Mouse (Mus musculus): ENCODE data around the gene Phf10. TPM values are rescaled to one million over a fixed set of nuclear protein-coding genes. Genes with fewer than 3 reads are reported as not detected.
"Not testable (repeated sequence)": the region's sequence is repeated elsewhere in the genome, so short reads cannot be mapped to it uniquely, and the experiment has no call there.

Phf10 gene
- polyA plus RNA-seq, 1 experiment from 2014 or later = 45.3 TPM

DNA sequence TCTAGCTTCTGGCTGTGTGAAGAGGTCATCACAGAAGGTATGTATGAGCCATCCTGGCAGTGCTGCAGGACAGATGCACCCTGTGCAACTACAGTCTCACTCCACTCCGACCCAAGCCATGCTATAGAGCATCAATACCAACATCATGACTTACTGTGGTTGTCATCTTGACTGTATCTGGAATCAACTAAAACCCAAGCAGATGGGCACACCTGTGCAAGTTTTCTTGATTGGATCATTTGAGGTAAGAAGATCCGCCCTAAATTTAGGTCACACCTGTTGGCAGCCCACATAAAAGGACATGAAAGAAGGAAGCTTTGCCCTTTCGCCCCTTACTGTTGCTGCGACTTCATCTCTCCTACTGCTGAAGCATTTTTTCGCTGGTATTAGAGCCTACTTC is 51.7 kb downstream of the Phf10 start:
- no peak overlapping the region for H3K9ac ChIP-seq
- H3K4me2 ChIP-seq (replicated peaks) = no peak overlapping the region
- no peaks in the 10 kb centered on the region for H3K4me1 ChIP-seq
- WGBS = 77% methylated on average over 5 of the region's 5 CpGs
- no peak overlapping the region for H3K4me3 ChIP-seq (replicated peaks)
- no peak for ATAC-seq (ENCODE audit: insufficient number of reproducible peaks, low FRiP score, low TSS enrichment, low read depth)
- no peaks in the 10 kb centered on the region for H3K9me3 ChIP-seq (replicated peaks)
- no peak overlapping the region for H3K27ac ChIP-seq (replicated peaks)
- no peaks in the 10 kb centered on the region for H3K27me3 ChIP-seq
- H3K36me3 ChIP-seq = no peaks in the 10 kb centered on the region

DNA sequence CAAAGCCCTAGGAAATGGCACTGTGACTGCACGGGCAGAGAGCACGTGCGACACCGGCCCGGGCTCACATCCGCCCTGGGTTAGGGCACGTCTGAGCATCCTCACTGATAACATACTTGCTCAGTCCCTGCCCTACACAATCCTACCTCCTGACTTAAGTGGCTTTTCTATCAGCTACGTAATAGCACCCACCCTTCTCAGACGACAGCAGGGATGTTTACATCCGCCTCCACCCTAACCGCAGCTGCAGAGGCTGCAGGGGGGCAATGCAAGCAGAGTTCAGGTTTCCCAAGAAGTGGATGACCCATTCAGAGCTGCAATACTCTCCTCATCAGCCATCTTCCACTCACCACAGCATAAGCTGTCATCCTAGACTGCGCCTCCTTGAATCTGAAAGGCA is 53.9 kb downstream of the Phf10 start:
- Histone ChIP-seq H3K4me3 (replicated peaks) (no peak overlapping the region), H3K9ac (no peak overlapping the region), H3K4me2 (replicated peaks) (no peak overlapping the region), H3K36me3 (no peaks in the 10 kb centered on the region), H3K9me3 (replicated peaks) (no peaks in the 10 kb centered on the region), H3K27ac (replicated peaks) (no peak overlapping the region), H3K4me1 (no peaks in the 10 kb centered on the region), H3K27me3 (no peaks in the 10 kb centered on the region)
- 70% methylated on average over 12 of the region's 12 CpGs for WGBS
- no peak for ATAC-seq (ENCODE audit: insufficient number of reproducible peaks, low FRiP score, low TSS enrichment, low read depth)

DNA sequence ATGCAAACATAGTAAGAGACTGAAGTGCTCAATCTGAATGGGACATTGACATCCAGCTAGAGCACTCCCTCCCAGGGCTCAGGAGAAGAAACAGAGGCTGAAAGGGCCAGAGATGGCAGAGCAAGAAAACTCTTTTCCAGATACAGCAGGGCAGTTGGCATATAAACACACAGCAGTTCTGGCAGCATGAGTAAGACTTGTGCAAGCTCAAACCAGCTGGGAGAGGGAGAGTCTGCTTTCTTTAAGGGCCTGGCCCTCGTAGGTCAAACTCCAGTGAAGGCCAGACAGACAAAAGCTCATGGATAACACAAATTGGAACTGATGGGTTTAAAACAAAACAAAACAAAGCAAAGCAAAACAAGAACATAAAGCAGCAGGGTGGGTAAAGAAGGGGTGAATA is 54.5 kb downstream of the Phf10 start:
- WGBS = 35% methylated on average over 1 of the region's 1 CpGs
- Histone ChIP-seq H3K27ac (replicated peaks) (no peak overlapping the region), H3K4me2 (replicated peaks) (no peak overlapping the region), H3K9ac (no peak overlapping the region), H3K36me3 (no peaks in the 10 kb centered on the region), H3K4me3 (replicated peaks) (no peak overlapping the region), H3K9me3 (replicated peaks) (no peaks in the 10 kb centered on the region), H3K4me1 (no peaks in the 10 kb centered on the region), H3K27me3 (no peaks in the 10 kb centered on the region)
- no peak for ATAC-seq (ENCODE audit: insufficient number of reproducible peaks, low FRiP score, low TSS enrichment, low read depth)

DNA sequence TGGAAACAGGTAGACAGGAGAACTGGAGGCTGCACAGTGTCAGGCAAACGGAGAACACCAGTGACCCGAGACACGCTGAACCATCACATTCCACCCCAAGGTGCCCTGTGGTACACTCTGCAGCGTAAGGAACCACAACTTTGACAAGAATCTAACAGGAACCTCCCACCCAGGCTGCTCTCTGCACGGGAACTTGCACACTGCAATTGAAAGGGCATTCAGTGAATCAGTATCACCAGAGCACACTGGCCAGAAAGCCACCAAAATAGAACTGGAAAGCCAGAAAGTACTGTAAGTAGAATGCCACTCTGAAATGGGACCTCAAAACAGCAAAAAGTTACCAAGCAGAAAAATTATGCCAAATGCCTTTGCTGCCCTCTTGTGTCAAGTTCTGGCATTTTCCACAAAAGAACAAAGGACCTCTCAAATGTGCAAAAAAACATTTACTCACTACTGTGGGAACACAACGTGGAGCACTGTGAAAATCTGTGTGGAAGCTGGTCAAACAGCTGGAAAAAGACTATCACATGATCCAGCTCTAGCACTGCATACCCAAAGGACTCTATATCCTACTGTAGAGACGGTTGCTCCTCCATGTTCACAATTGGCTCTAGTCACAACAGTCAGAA is 56.3 kb downstream of the Phf10 start:
- ATAC-seq (ENCODE audit: insufficient number of reproducible peaks, low FRiP score, low TSS enrichment, low read depth) = no peak
- WGBS = 49% methylated on average over 7 of the region's 7 CpGs
- Histone ChIP-seq H3K9me3 (replicated peaks) (no peaks in the 10 kb centered on the region), H3K4me3 (replicated peaks) (no peak overlapping the region), H3K9ac (no peak overlapping the region), H3K4me1 (no peaks in the 10 kb centered on the region), H3K27ac (replicated peaks) (no peak overlapping the region), H3K4me2 (replicated peaks) (no peak overlapping the region), H3K27me3 (no peaks in the 10 kb centered on the region), H3K36me3 (no peaks in the 10 kb centered on the region)

DNA sequence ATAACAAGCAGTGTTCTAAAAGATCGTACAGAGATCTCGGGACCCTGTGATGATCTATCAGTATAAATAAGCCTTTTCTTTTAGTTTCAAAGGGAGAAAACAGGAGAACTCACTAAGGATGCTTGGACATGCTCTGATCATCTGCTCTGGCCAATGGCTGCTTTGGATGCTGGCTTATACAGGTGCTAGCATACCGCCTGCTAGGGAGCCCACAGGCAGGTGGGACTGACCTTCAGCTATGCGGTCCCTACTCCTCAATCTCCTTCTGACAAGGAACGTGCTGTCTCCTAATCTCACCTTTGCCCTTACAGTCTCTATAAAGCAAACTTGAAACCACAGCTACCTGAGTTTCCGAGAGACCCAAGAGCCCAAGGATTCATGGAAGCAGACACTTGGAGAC is 56.9 kb downstream of the Phf10 start:
- Histone ChIP-seq H3K27me3 (no peaks in the 10 kb centered on the region), H3K4me3 (replicated peaks) (no peak overlapping the region), H3K36me3 (no peaks in the 10 kb centered on the region), H3K27ac (replicated peaks) (no peak overlapping the region), H3K4me2 (replicated peaks) (no peak overlapping the region), H3K4me1 (no peaks in the 10 kb centered on the region), H3K9me3 (replicated peaks) (no peaks in the 10 kb centered on the region), H3K9ac (no peak overlapping the region)
- 86% methylated on average over 6 of the region's 6 CpGs for WGBS
- ATAC-seq (ENCODE audit: insufficient number of reproducible peaks, low FRiP score, low TSS enrichment, low read depth) = no peak

DNA sequence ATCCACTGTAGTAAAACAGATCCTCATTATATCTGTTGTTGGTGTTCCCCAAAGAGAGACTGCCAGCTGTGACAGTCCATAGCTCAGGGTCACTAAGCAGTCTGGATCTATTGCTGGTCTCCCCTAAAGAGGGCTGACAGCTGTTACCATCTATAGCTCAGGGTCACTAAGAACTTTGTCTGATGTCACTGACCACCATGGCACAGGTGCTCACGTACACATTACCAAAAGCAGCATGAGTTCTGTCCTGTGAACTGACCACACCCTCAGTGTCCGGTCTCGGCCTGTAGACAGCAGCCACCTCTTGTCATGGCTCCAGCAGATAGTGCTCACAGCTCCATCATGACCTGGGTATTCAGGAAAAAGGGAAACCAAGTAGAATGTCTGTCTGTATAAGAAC is 57.9 kb downstream of the Phf10 start:
- no peaks in the 10 kb centered on the region for H3K36me3 ChIP-seq
- H3K4me2 ChIP-seq (replicated peaks) = no peak overlapping the region
- 80% methylated on average over 3 of the region's 3 CpGs for WGBS
- H3K4me1 ChIP-seq = no peaks in the 10 kb centered on the region
- no peaks in the 10 kb centered on the region for H3K9me3 ChIP-seq (replicated peaks)
- H3K9ac ChIP-seq = no peak overlapping the region
- no peaks in the 10 kb centered on the region for H3K27me3 ChIP-seq
- ATAC-seq (ENCODE audit: insufficient number of reproducible peaks, low FRiP score, low TSS enrichment, low read depth) = no peak
- no peak overlapping the region for H3K4me3 ChIP-seq (replicated peaks)
- H3K27ac ChIP-seq (replicated peaks) = no peak overlapping the region

DNA sequence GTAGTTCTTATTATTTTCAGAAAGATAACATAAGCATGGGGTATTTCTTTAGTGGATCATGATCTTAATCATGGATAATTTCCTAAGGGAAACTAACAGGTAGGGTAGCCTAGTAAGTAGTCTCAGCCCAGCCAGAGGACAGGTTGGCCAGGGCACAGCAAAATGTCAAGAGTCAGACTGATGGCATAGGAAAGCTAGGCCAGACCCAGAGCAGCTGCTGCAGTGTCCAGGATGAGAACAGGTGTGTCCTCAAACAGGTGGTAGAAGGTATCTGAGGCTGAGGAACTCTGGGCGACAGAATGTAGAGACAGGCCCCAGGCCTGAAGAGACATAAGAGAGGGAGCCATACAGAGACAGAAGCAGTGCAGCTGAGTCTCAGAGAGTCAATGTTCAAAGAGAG is 62.1 kb downstream of the Phf10 start:
- Histone ChIP-seq H3K36me3 (no peaks in the 10 kb centered on the region), H3K9me3 (replicated peaks) (no peaks in the 10 kb centered on the region), H3K27ac (replicated peaks) (no peak overlapping the region), H3K4me1 (no peaks in the 10 kb centered on the region), H3K4me3 (replicated peaks) (no peak overlapping the region), H3K27me3 (no peaks in the 10 kb centered on the region), H3K4me2 (replicated peaks) (no peak overlapping the region), H3K9ac (no peak overlapping the region)
- WGBS = 74% methylated on average over 1 of the region's 1 CpGs
- no peak for ATAC-seq (ENCODE audit: insufficient number of reproducible peaks, low FRiP score, low TSS enrichment, low read depth)

DNA sequence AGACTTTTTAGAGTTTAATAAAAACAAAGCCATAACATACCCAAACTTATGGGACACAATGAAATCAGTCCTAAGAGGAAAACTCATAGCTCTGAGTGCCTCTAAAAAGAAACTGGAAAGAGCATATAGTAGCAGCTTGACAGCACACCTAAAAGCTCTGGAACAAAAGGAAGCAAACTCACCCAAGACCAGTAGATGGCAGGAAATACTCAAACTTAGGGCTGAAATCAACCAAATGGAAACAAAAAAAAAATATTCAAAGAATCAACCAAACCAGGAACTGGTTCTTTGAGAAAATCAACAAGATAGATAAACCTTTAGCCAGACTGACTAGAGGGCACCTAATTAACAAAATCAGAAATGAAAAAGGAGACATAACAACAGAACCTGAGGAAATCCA is 66.0 kb downstream of the Phf10 start:
- not testable (repeated sequence) for H3K9ac ChIP-seq; H3K9me3 ChIP-seq (replicated peaks); H3K27ac ChIP-seq (replicated peaks); H3K27me3 ChIP-seq; H3K4me3 ChIP-seq (replicated peaks); H3K4me1 ChIP-seq; H3K4me2 ChIP-seq (replicated peaks); ATAC-seq (ENCODE audit: insufficient number of reproducible peaks, low FRiP score, low TSS enrichment, low read depth); H3K36me3 ChIP-seq

Other genes starting within 250 kb of the Phf10 start
- gene Wdr27, start 18.1 kb downstream of the Phf10 start, polyA plus RNA-seq (2015; fragmentation: Nextera tagmentation; extraction: Ambion mirVana) = 10.3 and 13.1 TPM in 2 replicates
- gene 1600012H06Rik, start 18.1 kb downstream of the Phf10 start, polyA plus RNA-seq (2015; fragmentation: Nextera tagmentation; extraction: Ambion mirVana) = 40.7 and 42.7 TPM in 2 replicates
- 7.7 and 9.0 TPM in 2 replicates for gene 9030025P20Rik, start 17.2 kb upstream of the Phf10 start, polyA plus RNA-seq (2015; fragmentation: Nextera tagmentation; extraction: Ambion mirVana)
- 2.7 and 3.3 TPM in 2 replicates for gene Gm3417, start 17.5 kb upstream of the Phf10 start, polyA plus RNA-seq (2015; fragmentation: Nextera tagmentation; extraction: Ambion mirVana)
- gene Gm3435, start 48.9 kb upstream of the Phf10 start, polyA plus RNA-seq (2015; fragmentation: Nextera tagmentation; extraction: Ambion mirVana) = 6.6 and 8.7 TPM in 2 replicates
- gene Ermard, start 79.9 kb upstream of the Phf10 start, polyA plus RNA-seq (2015; fragmentation: Nextera tagmentation; extraction: Ambion mirVana) = 69.6 and 75.0 TPM in 2 replicates
- gene Tcte3, start 80.2 kb upstream of the Phf10 start, polyA plus RNA-seq (2015; fragmentation: Nextera tagmentation; extraction: Ambion mirVana) = 1.1 TPM in 1 of 2 replicates, not detected in the other
- gene Gm3448, start 80.3 kb upstream of the Phf10 start, polyA plus RNA-seq (2015; fragmentation: Nextera tagmentation; extraction: Ambion mirVana) = 5.4 and 8.3 TPM in 2 replicates